Mouse (Mus musculus) kidney, embryonic 15.5 days (tissue): ENCODE data around the gene Lonp1. TPM values are rescaled to one million over a fixed set of nuclear protein-coding genes. Genes with fewer than 3 reads are reported as not detected.

Experiments used
- ATAC-seq: fragments of 200-750 bp; cut with Nextera tagmentation; replicated peaks from 2 replicates; pipeline ENCODE4 v1.8.0; 2017; ENCODE audit warnings: moderate TSS enrichment; ENCODE audit not compliant: low FRiP score
- H3K27ac ChIP-seq: fragments of 300-500 bp; sonication (generic); 2 replicates; pipeline ENCODE4 v1.5.1; 2015; ENCODE audit warnings: mild to moderate bottlenecking, inconsistent platforms
- H3K27me3 ChIP-seq: fragments of 300-500 bp; sonication (generic); 2 replicates; pipeline ENCODE4 v1.6.1; 2015; ENCODE audit warnings: inconsistent platforms
- H3K36me3 ChIP-seq: fragments of 300-500 bp; sonication (generic); 2 replicates; pipeline ENCODE4 v1.6.1; 2015; ENCODE audit warnings: inconsistent platforms
- H3K4me1 ChIP-seq: fragments of 300-500 bp; sonication (generic); 2 replicates; pipeline ENCODE4 v1.6.1; 2015; ENCODE audit warnings: inconsistent platforms
- H3K4me2 ChIP-seq: fragments of 300-500 bp; sonication (generic); 2 replicates; pipeline ENCODE4 v1.6.1; 2015; ENCODE audit warnings: moderate library complexity, mild to moderate bottlenecking, inconsistent platforms
- H3K4me3 ChIP-seq: fragments of 300-500 bp; sonication (generic); replicated peaks from 2 replicates; pipeline ENCODE4 v1.5.1; 2015; ENCODE audit warnings: mild to moderate bottlenecking, inconsistent platforms
- H3K9ac ChIP-seq: fragments of 300-500 bp; sonication (generic); 2 replicates; pipeline ENCODE4 v1.6.1; 2015; ENCODE audit warnings: mild to moderate bottlenecking, inconsistent platforms
- H3K9me3 ChIP-seq: fragments of 300-500 bp; sonication (generic); replicated peaks from 2 replicates; pipeline ENCODE4 v1.6.1; 2016; ENCODE audit warnings: inconsistent platforms
- WGBS: fragments of 180-500 bp; shearing (Covaris S2); methylation state at CpG from one replicate; pipeline ENCODE4 v1.1.7; 2015; ENCODE audit warnings: mixed read lengths; 5-methylcytosine and 5-hydroxymethylcytosine counted together
- polyA plus RNA-seq: library from polyadenylated mRNA; unstranded; fragments of >200 nt; fragmentation: Nextera tagmentation; extraction: Ambion mirVana; gene quantifications from 2 replicates; pipeline ENCODE4 v1.2.1, GENCODE M21; 2015

Lonp1 gene
- polyA plus RNA-seq, 1 experiment from 2014 or later: 63.8 TPM

- H3K27ac ChIP-seq: no peak overlapping the region
- H3K4me1 ChIP-seq: peaks cover 39% of the 10 kb centered on the region
- no peaks in the 10 kb centered on the region for H3K27me3 ChIP-seq
- no peak overlapping the region for H3K4me3 ChIP-seq
- H3K36me3 ChIP-seq: peaks cover 57% of the 10 kb centered on the region
- no peak overlapping the region for H3K4me2 ChIP-seq
- no peak overlapping the region for H3K9ac ChIP-seq
- WGBS: 56% methylated on average over 3 of the region's 3 CpGs
- H3K9me3 ChIP-seq: no peaks in the 10 kb centered on the region
- no peak for ATAC-seq
Observed at GRCm38 (mm10) chr17:56607521-56608062, 19.1 kb downstream of the Lonp1 start.

- Histone ChIP-seq H3K27ac (no peak overlapping the region), H3K36me3 (peaks cover 79% of the 10 kb centered on the region), H3K9ac (no peak overlapping the region), H3K4me1 (peaks cover 23% of the 10 kb centered on the region), H3K4me3 (no peak overlapping the region), H3K27me3 (no peaks in the 10 kb centered on the region), H3K4me2 (no peak overlapping the region), H3K9me3 (no peaks in the 10 kb centered on the region)
- ATAC-seq: no peak
- 86% methylated on average over 9 of the region's 9 CpGs for WGBS
Observed at GRCm38 (mm10) chr17:56605431-56605830, 21.3 kb downstream of the Lonp1 start.

GRCm38 (mm10) chr17:56604422-56604821 is 22.3 kb downstream of the Lonp1 start:
- Histone ChIP-seq H3K9me3 (no peaks in the 10 kb centered on the region), H3K4me3 (no peak overlapping the region), H3K4me1 (peaks cover 19% of the 10 kb centered on the region), H3K9ac (no peak overlapping the region), H3K36me3 (peaks cover 89% of the 10 kb centered on the region), H3K27me3 (no peaks in the 10 kb centered on the region), H3K4me2 (no peak overlapping the region), H3K27ac (no peak overlapping the region)
- ATAC-seq: no peak
- 89% methylated on average over 3 of the region's 3 CpGs for WGBS

GRCm38 (mm10) chr17:56604070-56604380 is 22.7 kb downstream of the Lonp1 start:
- no peak for ATAC-seq
- no peaks in the 10 kb centered on the region for H3K9me3 ChIP-seq
- H3K27me3 ChIP-seq: no peaks in the 10 kb centered on the region
- H3K36me3 ChIP-seq: peaks cover 93% of the 10 kb centered on the region
- H3K27ac ChIP-seq: no peak overlapping the region
- 90% methylated on average over 9 of the region's 9 CpGs for WGBS
- no peak overlapping the region for H3K9ac ChIP-seq
- no peak overlapping the region for H3K4me3 ChIP-seq
- peaks cover 16% of the 10 kb centered on the region for H3K4me1 ChIP-seq
- no peak overlapping the region for H3K4me2 ChIP-seq

GRCm38 (mm10) chr17:56603186-56604069 is 23.3 kb downstream of the Lonp1 start:
- WGBS: 95% methylated on average over 28 of the region's 28 CpGs
- ATAC-seq: no peak
- Histone ChIP-seq H3K27ac (no peak overlapping the region), H3K4me3 (no peak overlapping the region), H3K27me3 (no peaks in the 10 kb centered on the region), H3K4me1 (peaks cover 10% of the 10 kb centered on the region), H3K9ac (no peak overlapping the region), H3K36me3 (peaks cover 93% of the 10 kb centered on the region), H3K4me2 (no peak overlapping the region), H3K9me3 (no peaks in the 10 kb centered on the region)

- no peaks in the 10 kb centered on the region for H3K9me3 ChIP-seq
- no peak for ATAC-seq
Observed at GRCm38 (mm10) chr17:56593527-56594271, 33.0 kb downstream of the Lonp1 start.

GRCm38 (mm10) chr17:56592553-56592952 is 34.1 kb downstream of the Lonp1 start:
- Histone ChIP-seq H3K27me3 (no peaks in the 10 kb centered on the region), H3K9ac (no peak overlapping the region), H3K9me3 (no peaks in the 10 kb centered on the region), H3K4me3 (no peak overlapping the region), H3K27ac (no peak overlapping the region), H3K36me3 (peaks cover 100% of the 10 kb centered on the region), H3K4me1 (peaks cover 10% of the 10 kb centered on the region), H3K4me2 (no peak overlapping the region)
- ATAC-seq: no peak

More at GRCm38 (mm10) chr17:56593527-56594271, 33.0 kb downstream of the Lonp1 start:
- no peak overlapping the region for H3K9ac ChIP-seq
- no peak overlapping the region for H3K27ac ChIP-seq
- 0 out of 2 replicates have a peak, but pooled peaks cover 3% of the 10 kb centered on the region for H3K4me1 ChIP-seq
- no peak overlapping the region for H3K4me2 ChIP-seq
- H3K27me3 ChIP-seq: no peaks in the 10 kb centered on the region
- H3K36me3 ChIP-seq: peaks cover 97% of the 10 kb centered on the region
- WGBS: 85% methylated on average over 8 of the region's 8 CpGs
- no peak overlapping the region for H3K4me3 ChIP-seq

- H3K4me1 ChIP-seq: peaks cover 28% of the 10 kb centered on the region
- H3K27ac ChIP-seq: no peak overlapping the region
- H3K9ac ChIP-seq: no peak overlapping the region
- H3K4me3 ChIP-seq: no peak overlapping the region
- WGBS: 88% methylated on average over 4 of the region's 4 CpGs
- H3K9me3 ChIP-seq: no peaks in the 10 kb centered on the region
- ATAC-seq: no peak
- no peak overlapping the region for H3K4me2 ChIP-seq
- H3K27me3 ChIP-seq: no peaks in the 10 kb centered on the region
- peaks cover 79% of the 10 kb centered on the region for H3K36me3 ChIP-seq
Observed at GRCm38 (mm10) chr17:56588921-56589320, 37.8 kb downstream of the Lonp1 start.

GRCm38 (mm10) chr17:56587773-56588172 is 38.9 kb downstream of the Lonp1 start:
- 56% methylated on average over 1 of the region's 1 CpGs for WGBS

GRCm38 (mm10) chr17:56585171-56585821 is 41.4 kb downstream of the Lonp1 start:
- ATAC-seq: peak; percentile 12
- Histone ChIP-seq H3K4me1 (peaks cover 50% of the 10 kb centered on the region), H3K27ac (peak overlapping the region; percentile 95), H3K9ac (peak overlapping the region; percentile 91), H3K9me3 (no peaks in the 10 kb centered on the region), H3K4me2 (peak overlapping the region; percentile 76), H3K27me3 (no peaks in the 10 kb centered on the region), H3K4me3 (peak overlapping the region; percentile 82), H3K36me3 (peaks cover 68% of the 10 kb centered on the region)
- WGBS: under 1% methylated on average over 61 of the region's 61 CpGs

More at GRCm38 (mm10) chr17:56587773-56588172, 38.9 kb downstream of the Lonp1 start:
- H3K4me2 ChIP-seq: 0 out of 2 replicates have a peak overlapping the region, but pooled peaks have one; percentile 12
- H3K27me3 ChIP-seq: no peaks in the 10 kb centered on the region
- H3K27ac ChIP-seq: no peak overlapping the region
- H3K9me3 ChIP-seq: no peaks in the 10 kb centered on the region
- no peak overlapping the region for H3K9ac ChIP-seq
- no peak for ATAC-seq
- H3K4me1 ChIP-seq: peaks cover 37% of the 10 kb centered on the region
- H3K36me3 ChIP-seq: peaks cover 68% of the 10 kb centered on the region
- no peak overlapping the region for H3K4me3 ChIP-seq

GRCm38 (mm10) chr17:56584257-56585130 is 42.2 kb downstream of the Lonp1 start, which contains the start of the genes Safb2 and Safb:
Gene Safb2 (minus strand): TSS chr17:56584585.
Gene Safb (plus strand): TSS chr17:56584825.
- H3K9ac ChIP-seq: peak within 1 kb of the TSS; percentile 93
- peak within 1 kb of the TSS; percentile 97 for H3K27ac ChIP-seq
- no peaks in the 10 kb centered on the region for H3K9me3 ChIP-seq
- H3K4me2 ChIP-seq: peak within 1 kb of the TSS; percentile 80
- no peaks in the 10 kb centered on the region for H3K27me3 ChIP-seq
- peak; percentile 97 for ATAC-seq
- peaks cover 68% of the 10 kb centered on the region for H3K36me3 ChIP-seq
- H3K4me3 ChIP-seq: peak within 1 kb of the TSS; percentile 82
- H3K4me1 ChIP-seq: peaks cover 50% of the 10 kb centered on the region
- WGBS: under 1% methylated on average over 94 of the region's 101 CpGs
